Mouse (Mus musculus) midbrain, postnatal 0 days (tissue): ENCODE results near the gene Got1. TPM values are rescaled to one million over a fixed set of nuclear protein-coding genes. Genes with fewer than 3 reads are reported as not detected.

Experiments
- ATAC-seq: fragments of 200-750 bp; cut with Nextera tagmentation; 2 replicates; pipeline ENCODE4 v1.8.0; 2017; ENCODE audit warnings: moderate number of reproducible peaks, mild to moderate bottlenecking, moderate TSS enrichment, moderate library complexity; ENCODE audit not compliant: low FRiP score
- DNase-seq: peaks from one replicate; pipeline ENCODE4 v3.0.0-alpha.2; 2015; ENCODE audit warnings: low spot score
- H3K27ac ChIP-seq: fragments of 300-500 bp; sonication (generic); 2 replicates; pipeline ENCODE4 v1.5.1; 2014; ENCODE audit warnings: low read depth, mild to moderate bottlenecking, low read length, mixed read lengths
- H3K27me3 ChIP-seq: fragments of 300-500 bp; sonication (generic); 2 replicates; pipeline ENCODE4 v1.6.1; 2014; ENCODE audit warnings: low read length, control low read depth, mixed read lengths; ENCODE audit not compliant: insufficient read depth
- H3K36me3 ChIP-seq: fragments of 300-500 bp; sonication (generic); 2 replicates; pipeline ENCODE4 v1.6.1; 2014; ENCODE audit warnings: low read length, control low read depth, mixed read lengths; ENCODE audit not compliant: insufficient read depth
- H3K4me1 ChIP-seq: fragments of 300-500 bp; sonication (generic); 2 replicates; pipeline ENCODE4 v1.6.1; 2014; ENCODE audit warnings: mild to moderate bottlenecking, control low read depth, antibody characterized with exemption, low read length, mixed read lengths; ENCODE audit not compliant: insufficient read depth
- H3K4me2 ChIP-seq: fragments of 300-500 bp; sonication (generic); 2 replicates; pipeline ENCODE4 v1.6.1; 2014; ENCODE audit warnings: low read depth, mild to moderate bottlenecking, low read length, mixed read lengths; ENCODE audit not compliant: poor library complexity, severe bottlenecking
- H3K4me3 ChIP-seq: fragments of 300-500 bp; sonication (generic); 2 replicates; pipeline ENCODE4 v1.5.1; 2014; ENCODE audit warnings: low read depth, mild to moderate bottlenecking, low read length, moderate library complexity
- H3K9ac ChIP-seq: fragments of 300-500 bp; sonication (generic); replicated peaks from 2 replicates; pipeline ENCODE4 v1.6.1; 2014; ENCODE audit warnings: mild to moderate bottlenecking, low read length, moderate library complexity, mixed read lengths; ENCODE audit not compliant: poor library complexity, severe bottlenecking
- H3K9me3 ChIP-seq: fragments of 300-500 bp; sonication (generic); 2 replicates; pipeline ENCODE4 v1.6.1; 2016; ENCODE audit warnings: low read length, control low read depth
- CTCF ChIP-seq: IDR thresholded peaks from 2 replicates; pipeline ENCODE4 v1.5.1; 2016; ENCODE audit warnings: antibody characterized with exemption, mild to moderate bottlenecking
- WGBS: fragments of 180-500 bp; shearing (Covaris S2); extraction: QIAGEN DNeasy Blood & Tissue Kit; methylation state at CpG from one replicate; pipeline ENCODE4 v1.1.7; 2014; 5-methylcytosine and 5-hydroxymethylcytosine counted together
- polyA plus RNA-seq: library from polyadenylated mRNA; unstranded; fragments of >200 nt; fragmentation: Nextera tagmentation; extraction: Ambion mirVana; gene quantifications from 2 replicates; pipeline ENCODE4 v1.2.1, GENCODE M21; 2015
- total RNA-seq: library from RNA; depleted of rRNA; stranded (reverse); fragments of >200 nt; gene quantifications from 2 replicates; pipeline ENCODE4 v1.2.3, GENCODE M21; 2014

Gene Got1
- total and polyA plus RNA-seq, 2 experiments from 2014 or later: 103 to 121 TPM

DNA sequence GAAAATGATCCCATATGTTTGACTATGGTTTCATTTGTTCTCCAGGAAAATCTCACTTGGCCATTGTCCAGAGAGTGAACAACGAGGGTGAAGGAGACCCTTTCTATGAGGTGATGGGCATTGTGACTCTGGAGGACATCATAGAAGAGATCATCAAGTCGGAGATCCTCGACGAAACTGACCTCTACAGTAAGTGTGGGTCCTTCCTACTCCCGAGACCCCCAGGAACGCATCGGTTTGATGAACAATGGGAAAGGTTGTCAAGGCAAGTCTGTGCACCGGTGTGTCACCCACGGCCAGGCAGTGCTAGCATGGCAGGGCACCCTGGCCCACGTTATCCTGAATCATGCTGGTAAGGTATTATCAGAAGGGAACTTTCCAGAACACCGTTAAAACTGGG lies 59.3 kb downstream of the Got1 start:
- TF ChIP-seq CTCF: no peak
- no peak for DNase-seq
- ATAC-seq: no peak
- H3K4me2 ChIP-seq: no peak overlapping the region
- H3K27me3 ChIP-seq: no peaks in the 10 kb centered on the region
- no peak overlapping the region for H3K27ac ChIP-seq
- no peak overlapping the region for H3K9ac ChIP-seq
- no peaks in the 10 kb centered on the region for H3K9me3 ChIP-seq
- H3K36me3 ChIP-seq: peaks cover 19% of the 10 kb centered on the region
- H3K4me3 ChIP-seq: no peak overlapping the region
- 93% methylated on average over 11 of the region's 11 CpGs for WGBS
- no peaks in the 10 kb centered on the region for H3K4me1 ChIP-seq

DNA sequence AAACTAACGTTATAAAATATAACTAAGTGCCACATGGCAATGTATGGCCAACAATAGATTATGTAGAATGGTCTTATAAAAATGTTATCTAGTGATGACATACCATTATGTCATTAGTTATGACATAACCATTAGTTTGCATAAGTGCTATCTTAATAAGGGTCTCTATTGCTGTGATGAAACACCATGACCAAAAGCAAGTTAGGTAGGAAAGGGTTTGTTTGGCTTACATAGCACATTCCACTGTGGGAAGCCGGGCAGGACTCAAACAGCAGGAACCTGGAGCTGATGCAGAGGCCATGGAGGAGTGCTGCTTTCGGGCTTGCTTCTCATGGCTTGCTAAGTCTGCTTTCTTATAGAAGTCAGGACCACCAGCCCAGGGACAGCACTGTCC lies 60.1 kb downstream of the Got1 start:
- no peak for ATAC-seq
- Histone ChIP-seq H3K27ac (no peak overlapping the region), H3K4me3 (no peak overlapping the region), H3K36me3 (peaks cover 12% of the 10 kb centered on the region), H3K9me3 (no peaks in the 10 kb centered on the region), H3K9ac (no peak overlapping the region), H3K4me2 (no peak overlapping the region), H3K27me3 (no peaks in the 10 kb centered on the region), H3K4me1 (no peaks in the 10 kb centered on the region)
- 84% methylated on average over 3 of the region's 3 CpGs for WGBS
- DNase-seq: no peak
- TF ChIP-seq CTCF: no peak

DNA sequence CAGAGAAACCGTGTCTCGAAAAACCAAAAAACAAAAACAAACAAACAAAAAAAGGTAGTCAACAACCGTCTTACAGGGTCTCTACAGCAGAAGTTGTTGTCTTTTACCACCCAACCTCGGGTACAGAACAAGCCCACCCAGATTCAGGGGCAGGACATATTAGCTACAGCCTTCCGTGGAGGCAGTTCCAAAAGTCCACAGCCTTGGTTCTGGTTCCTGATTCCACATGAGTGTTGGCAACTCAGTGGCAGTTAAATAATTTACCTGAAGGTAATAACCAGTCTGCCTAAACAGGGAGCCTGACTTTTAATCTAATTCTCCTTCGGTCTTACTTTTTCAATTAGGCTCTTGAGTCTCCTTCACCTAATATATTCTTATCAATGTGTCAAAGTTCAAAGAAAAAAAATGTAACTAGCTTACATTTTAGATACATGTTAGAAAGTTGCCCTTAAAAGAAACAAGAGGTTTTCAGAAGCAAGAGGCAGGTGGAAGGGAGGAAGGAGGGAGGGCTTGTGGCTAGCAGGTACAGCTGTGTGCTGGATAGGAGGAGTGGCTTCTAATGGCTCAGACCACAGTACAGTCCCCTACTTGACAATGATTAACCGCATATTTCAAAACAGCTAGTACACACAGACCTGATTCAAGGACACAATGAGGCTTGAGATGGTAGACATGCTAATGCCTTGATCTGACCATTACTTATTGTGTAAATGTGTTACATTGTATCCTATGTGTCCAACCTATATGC lies 60.7 kb downstream of the Got1 start:
- TF ChIP-seq CTCF: no peak
- Histone ChIP-seq H3K9ac (no peak overlapping the region), H3K9me3 (no peaks in the 10 kb centered on the region), H3K4me3 (no peak overlapping the region), H3K4me2 (no peak overlapping the region), H3K27ac (no peak overlapping the region), H3K4me1 (no peaks in the 10 kb centered on the region), H3K27me3 (no peaks in the 10 kb centered on the region), H3K36me3 (peaks cover 8% of the 10 kb centered on the region; the same call in 1 of the 2 replicates)
- 88% methylated on average over 7 of the region's 7 CpGs for WGBS
- no peak for DNase-seq
- no peak for ATAC-seq

DNA sequence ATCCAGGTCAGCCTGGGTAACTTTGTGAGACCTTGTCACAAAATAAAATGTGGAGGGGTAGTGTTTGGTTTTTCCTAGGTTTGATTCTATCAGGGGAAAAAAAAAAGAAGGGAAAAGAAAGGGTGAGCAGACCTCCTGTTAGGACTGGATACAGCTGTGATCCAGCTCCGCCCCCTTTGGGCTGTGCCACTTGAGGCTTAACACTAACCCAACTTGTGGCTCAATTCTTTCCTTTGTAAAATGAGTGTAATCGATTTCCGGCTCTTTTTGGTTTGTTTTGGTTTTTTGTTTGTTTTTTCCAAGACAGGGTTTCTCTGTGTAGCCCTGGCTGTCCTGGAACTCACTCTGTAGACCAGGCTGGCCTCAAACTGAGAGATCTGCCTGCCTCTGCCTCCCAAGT lies 62.3 kb downstream of the Got1 start:
- Histone ChIP-seq H3K9me3 (no peaks in the 10 kb centered on the region), H3K9ac (no peak overlapping the region), H3K4me1 (no peaks in the 10 kb centered on the region), H3K36me3 (no peaks in the 10 kb centered on the region), H3K4me2 (no peak overlapping the region), H3K4me3 (no peak overlapping the region), H3K27ac (no peak overlapping the region), H3K27me3 (no peaks in the 10 kb centered on the region)
- TF ChIP-seq CTCF: no peak
- DNase-seq: no peak
- 85% methylated on average over 3 of the region's 3 CpGs for WGBS
- no peak for ATAC-seq

DNA sequence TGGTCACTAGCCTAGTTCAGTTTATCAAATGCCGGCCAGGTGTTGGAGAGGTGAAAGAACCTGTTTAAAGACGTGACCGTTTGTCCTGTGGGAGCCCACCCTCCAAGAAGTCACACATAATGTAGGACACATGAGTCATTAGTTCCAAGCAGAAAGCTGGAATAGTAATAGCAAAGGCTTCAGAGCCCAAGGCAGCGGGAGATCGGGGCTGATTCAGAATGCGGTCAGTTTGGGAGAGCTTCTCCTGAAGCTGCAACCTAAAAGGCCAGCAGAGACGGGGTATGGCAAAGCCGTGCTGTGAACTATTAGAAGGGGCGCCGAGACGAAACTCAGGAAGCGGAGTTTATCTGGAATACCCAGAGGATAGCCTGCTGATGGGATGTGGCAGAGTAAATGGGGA lies 63.9 kb downstream of the Got1 start:
- no peak for TF ChIP-seq CTCF
- Histone ChIP-seq H3K4me3 (no peak overlapping the region), H3K9ac (no peak overlapping the region), H3K27ac (no peak overlapping the region), H3K36me3 (no peaks in the 10 kb centered on the region), H3K4me2 (no peak overlapping the region), H3K27me3 (no peaks in the 10 kb centered on the region), H3K9me3 (no peaks in the 10 kb centered on the region), H3K4me1 (no peaks in the 10 kb centered on the region)
- 92% methylated on average over 12 of the region's 12 CpGs for WGBS
- ATAC-seq (no peak), DNase-seq (no peak)

DNA sequence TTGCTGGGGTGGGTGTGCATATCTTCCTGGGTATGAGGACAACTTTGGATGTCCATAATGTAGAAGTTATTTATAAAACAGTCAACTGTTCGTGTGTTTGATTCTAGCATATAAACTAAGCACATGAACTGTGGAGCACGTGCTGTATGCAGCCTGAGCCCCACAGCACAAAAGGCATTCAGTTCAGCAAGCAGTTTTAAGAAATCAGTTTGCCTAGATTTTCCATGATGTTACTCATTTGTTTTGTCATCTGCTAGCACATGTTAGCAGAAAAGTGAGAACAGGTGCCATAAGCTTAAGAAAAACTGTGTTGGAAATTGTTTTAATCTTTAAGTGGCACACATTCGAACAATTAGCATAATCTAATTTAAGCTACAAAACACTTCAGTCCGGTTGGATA lies 64.5 kb downstream of the Got1 start:
- Histone ChIP-seq H3K4me1 (no peaks in the 10 kb centered on the region), H3K36me3 (no peaks in the 10 kb centered on the region), H3K9me3 (no peaks in the 10 kb centered on the region), H3K9ac (no peak overlapping the region), H3K4me2 (no peak overlapping the region), H3K4me3 (no peak overlapping the region), H3K27ac (no peak overlapping the region), H3K27me3 (no peaks in the 10 kb centered on the region)
- 72% methylated on average over 4 of the region's 4 CpGs for WGBS
- ATAC-seq (no peak), DNase-seq (no peak)
- no peak for TF ChIP-seq CTCF
